Mouse (Mus musculus) cerebellum, postnatal 36 days (tissue): ENCODE results near the gene Prkar2a.
"Not testable (repeated sequence)": the region's sequence is repeated elsewhere in the genome, so short reads cannot be mapped to it uniquely, and the experiment has no call there.

Source experiments
- DNase-seq, 2 experiments: peaks; one replicate each; pipeline ENCODE4 v3.0.0; 2021 to 2022; ENCODE audit warnings: mixed read lengths in 2 of 2

Prkar2a gene

GRCm38 (mm10) chr9:108689106-108689505 is at the start of gene Prkar2a:
Gene Prkar2a (plus strand): TSS chr9:108689314.
- no peak for DNase-seq

GRCm38 (mm10) chr9:108639825-108640224 is 49.3 kb upstream of the Prkar2a start:
- no peak for DNase-seq

- peak in 1 of 2 experiments; percentile 10 for DNase-seq
Observed at GRCm38 (mm10) chr9:108648166-108648565, 40.9 kb upstream of the Prkar2a start.

GRCm38 (mm10) chr9:108648611-108649560 is 40.2 kb upstream of the Prkar2a start, which contains the start of gene Arih2:
Gene Arih2 (minus strand): TSS chr9:108649386.
- peak; percentile 89 to 91 for DNase-seq

- peak in 1 of 2 experiments; percentile 11 for DNase-seq
Observed at GRCm38 (mm10) chr9:108649561-108650440, 39.3 kb upstream of the Prkar2a start.

- DNase-seq: no peak
Observed at GRCm38 (mm10) chr9:108654566-108655464, 34.3 kb upstream of the Prkar2a start.

GRCm38 (mm10) chr9:108655865-108656264 is 33.2 kb upstream of the Prkar2a start:
- DNase-seq: not testable (repeated sequence)

- peak; percentile 57 to 72 for DNase-seq
Observed at GRCm38 (mm10) chr9:108661677-108662612, 27.2 kb upstream of the Prkar2a start, which contains the start of gene Slc25a20. Gene Slc25a20 (plus strand): TSS chr9:108662088.

- DNase-seq: no peak
Observed at GRCm38 (mm10) chr9:108662660-108663059, 26.5 kb upstream of the Prkar2a start.

- no peak for DNase-seq
Observed at GRCm38 (mm10) chr9:108669875-108670274, 19.2 kb upstream of the Prkar2a start.

GRCm38 (mm10) chr9:108673151-108673550 is 16.0 kb upstream of the Prkar2a start:
- no peak for DNase-seq

- no peak for DNase-seq
Observed at GRCm38 (mm10) chr9:108680026-108680425, 9.1 kb upstream of the Prkar2a start.

GRCm38 (mm10) chr9:108686475-108686887 is 2.6 kb upstream of the Prkar2a start:
- DNase-seq: peak in 1 of 2 experiments; percentile 20

- DNase-seq: no peak
Observed at GRCm38 (mm10) chr9:108687181-108687580, 1.9 kb upstream of the Prkar2a start.

- DNase-seq: no peak
Observed at GRCm38 (mm10) chr9:108687686-108688085, 1.4 kb upstream of the Prkar2a start.

GRCm38 (mm10) chr9:108688451-108688850 is 663 bp upstream of the Prkar2a start:
- no peak for DNase-seq

- DNase-seq: no peak
Observed at GRCm38 (mm10) chr9:108689993-108690392, 879 bp downstream of the Prkar2a start.

- DNase-seq: no peak
Observed at GRCm38 (mm10) chr9:108690914-108691313, 1.8 kb downstream of the Prkar2a start.

GRCm38 (mm10) chr9:108691371-108691770 is 2.3 kb downstream of the Prkar2a start:
- DNase-seq: peak in 1 of 2 experiments; percentile 13

GRCm38 (mm10) chr9:108691846-108692225 is 2.7 kb downstream of the Prkar2a start:
- DNase-seq: peak; percentile 90 to 94
